Comparison of ENCODE assay signal across 13 mouse cellular contexts in genomic region chr4:114545481-114546200, GRCm38 (mm10).
"Had no signal": no experiment of that assay in that cellular context is flagged by ENCODE, and none has a peak within 500 bp of the region (broad histone marks: within the 10 kb centered on the region; RNA-seq: fewer than 3 reads in every experiment).

No protein-coding gene starts in this region.

- H3K9ac ChIP-seq: limb, embryonic 12.5 days; liver, embryonic 13.5 days; liver, postnatal 0 days; lung, embryonic 15.5 days; midbrain, embryonic 13.5 days; stomach, embryonic 15.5 days had no signal

- ATAC-seq: liver, postnatal 0 days; midbrain, embryonic 13.5 days had no signal

- DNase-seq: kidney, adult 9 months; kidney, postnatal 10 days; liver; liver, embryonic 13.5 days; liver, postnatal 0 days; right cerebral cortex, postnatal 14 days; thymus, adult 2 months; thymus, postnatal 36 days had no signal

- H3K4me3 ChIP-seq: left cerebral cortex, adult 2 months; limb, embryonic 12.5 days; liver, embryonic 13.5 days; lung, embryonic 15.5 days; midbrain, embryonic 13.5 days; stomach, embryonic 15.5 days had no signal

- H3K36me3 ChIP-seq: limb, embryonic 12.5 days; liver, embryonic 13.5 days; lung, embryonic 15.5 days; midbrain, embryonic 13.5 days; stomach, embryonic 15.5 days had no signal

- H3K27ac ChIP-seq: left cerebral cortex, adult 2 months; limb, embryonic 12.5 days; liver, embryonic 13.5 days; lung, embryonic 15.5 days; midbrain, embryonic 13.5 days; stomach, embryonic 15.5 days had no signal

- H3K4me1 ChIP-seq: stomach, embryonic 15.5 days had no signal

- H3K9me3 ChIP-seq: limb, embryonic 12.5 days; liver, embryonic 13.5 days; lung, embryonic 15.5 days; midbrain, embryonic 13.5 days; stomach, embryonic 15.5 days had no signal

- H3K4me2 ChIP-seq: limb, embryonic 12.5 days; liver, embryonic 13.5 days; lung, embryonic 15.5 days; midbrain, embryonic 13.5 days; stomach, embryonic 15.5 days had no signal

- H3K27me3 ChIP-seq: liver, embryonic 13.5 days; lung, embryonic 15.5 days; midbrain, embryonic 13.5 days; stomach, embryonic 15.5 days had no signal
